Mouse (Mus musculus): ENCODE measurements around the gene Chil1. TPM values are rescaled to one million over a fixed set of nuclear protein-coding genes. Genes with fewer than 3 reads are reported as not detected.

Chil1 gene
- polyA plus RNA-seq, 1 experiment: 0.08 TPM

GRCm38 (mm10) chr1:134160404-134160803 is 21.6 kb upstream of the Chil1 start:
- H3K36me3 ChIP-seq (ENCODE audit: control insufficient read depth, insufficient read depth): no peaks in the 10 kb centered on the region
- H3K79me3 ChIP-seq (ENCODE audit: low read depth): no peaks in the 10 kb centered on the region
- peaks cover 7% of the 10 kb centered on the region for H3K27me3 ChIP-seq (ENCODE audit: control insufficient read depth, insufficient read depth, insufficient read length)
- H3ac ChIP-seq (ENCODE audit: control insufficient read depth, insufficient read length, low read depth): no peak overlapping the region
- no peak for TF ChIP-seq MYOD1 (IDR thresholded peaks at IDR 0.05; ENCODE audit: control insufficient read depth, insufficient read length, low read depth)
- no peak for TF ChIP-seq MAX (IDR thresholded peaks at IDR 0.05)
- no peak for TF ChIP-seq CTCF (IDR thresholded peaks at IDR 0.05; ENCODE audit: control insufficient read depth, insufficient read depth, insufficient read length)
- TF ChIP-seq MYOG (IDR thresholded peaks at IDR 0.05; ENCODE audit: control insufficient read depth, extremely low read depth, insufficient read length): no peak
- no peak for TF ChIP-seq USF1 (IDR thresholded peaks at IDR 0.05; ENCODE audit: low read depth)
- no peak for TF ChIP-seq CEBPB (IDR thresholded peaks at IDR 0.05; ENCODE audit: low read depth)
- H3K79me2 ChIP-seq (ENCODE audit: control insufficient read depth, insufficient read depth): no peaks in the 10 kb centered on the region
- no peak overlapping the region for H3K4me3 ChIP-seq (ENCODE audit: insufficient read depth, poor library complexity, severe bottlenecking)

DNA sequence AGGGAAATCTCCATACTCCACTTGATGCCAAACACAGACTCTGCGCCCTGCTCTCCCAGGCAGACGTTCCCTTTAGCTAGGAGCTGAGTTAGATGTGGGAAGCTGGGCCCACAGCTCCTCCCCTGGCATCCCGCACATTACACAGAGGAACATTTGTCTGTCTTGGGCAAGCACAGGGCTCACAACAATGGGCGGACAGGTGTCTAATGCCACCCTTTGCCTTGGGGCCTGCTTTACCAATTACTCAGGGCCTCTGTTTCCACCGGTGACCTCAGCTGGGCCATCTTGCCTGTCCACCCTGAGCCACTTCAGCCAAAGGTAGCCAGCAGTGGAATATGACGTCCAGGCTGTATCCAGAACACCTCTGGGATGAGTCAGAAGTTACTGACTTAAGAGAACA is 20.6 kb upstream of the Chil1 start:
- Histone ChIP-seq H3K79me2 (ENCODE audit: control insufficient read depth, insufficient read depth) (no peaks in the 10 kb centered on the region), H3K27me3 (ENCODE audit: control insufficient read depth, insufficient read depth, insufficient read length) (peaks cover 7% of the 10 kb centered on the region), H3ac (ENCODE audit: control insufficient read depth, insufficient read length, low read depth) (no peak overlapping the region), H3K79me3 (ENCODE audit: low read depth) (no peaks in the 10 kb centered on the region), H3K4me3 (ENCODE audit: insufficient read depth, poor library complexity, severe bottlenecking) (no peak overlapping the region), H3K36me3 (ENCODE audit: control insufficient read depth, insufficient read depth) (no peaks in the 10 kb centered on the region)
- no peak for TF ChIP-seq MYOG (IDR thresholded peaks at IDR 0.05; ENCODE audit: control insufficient read depth, extremely low read depth, insufficient read length)
- TF ChIP-seq USF1 (IDR thresholded peaks at IDR 0.05; ENCODE audit: low read depth): no peak
- TF ChIP-seq MAX (IDR thresholded peaks at IDR 0.05): no peak
- TF ChIP-seq CEBPB (IDR thresholded peaks at IDR 0.05; ENCODE audit: low read depth): no peak
- TF ChIP-seq FOSL1 (IDR thresholded peaks at IDR 0.05; ENCODE audit: insufficient read depth, low read length, poor library complexity, severe bottlenecking): no peak
- TF ChIP-seq CTCF (IDR thresholded peaks at IDR 0.05; ENCODE audit: control insufficient read depth, insufficient read depth, insufficient read length): no peak
- no peak for TF ChIP-seq MYOD1 (IDR thresholded peaks at IDR 0.05; ENCODE audit: control insufficient read depth, insufficient read length, low read depth)

GRCm38 (mm10) chr1:134162510-134163225 is 19.3 kb upstream of the Chil1 start:
- Histone ChIP-seq H3K79me2 (ENCODE audit: control insufficient read depth, insufficient read depth) (no peaks in the 10 kb centered on the region), H3K79me3 (ENCODE audit: low read depth) (no peaks in the 10 kb centered on the region), H3K36me3 (ENCODE audit: control insufficient read depth, insufficient read depth) (no peaks in the 10 kb centered on the region), H3ac (ENCODE audit: control insufficient read depth, insufficient read length, low read depth) (no peak overlapping the region), H3K4me3 (ENCODE audit: insufficient read depth, poor library complexity, severe bottlenecking) (no peak overlapping the region), H3K27me3 (ENCODE audit: control insufficient read depth, insufficient read depth, insufficient read length) (peaks cover 12% of the 10 kb centered on the region)
- no peak for TF ChIP-seq USF1 (IDR thresholded peaks at IDR 0.05; ENCODE audit: low read depth)
- TF ChIP-seq CTCF (IDR thresholded peaks at IDR 0.05; ENCODE audit: control insufficient read depth, insufficient read depth, insufficient read length): no peak
- TF ChIP-seq FOSL1 (IDR thresholded peaks at IDR 0.05; ENCODE audit: insufficient read depth, low read length, poor library complexity, severe bottlenecking): no peak
- TF ChIP-seq MAX (IDR thresholded peaks at IDR 0.05): no peak
- no peak for TF ChIP-seq MYOD1 (IDR thresholded peaks at IDR 0.05; ENCODE audit: control insufficient read depth, insufficient read length, low read depth)
- TF ChIP-seq MYOG (IDR thresholded peaks at IDR 0.05; ENCODE audit: control insufficient read depth, extremely low read depth, insufficient read length): no peak
- no peak for TF ChIP-seq CEBPB (IDR thresholded peaks at IDR 0.05; ENCODE audit: low read depth)

DNA sequence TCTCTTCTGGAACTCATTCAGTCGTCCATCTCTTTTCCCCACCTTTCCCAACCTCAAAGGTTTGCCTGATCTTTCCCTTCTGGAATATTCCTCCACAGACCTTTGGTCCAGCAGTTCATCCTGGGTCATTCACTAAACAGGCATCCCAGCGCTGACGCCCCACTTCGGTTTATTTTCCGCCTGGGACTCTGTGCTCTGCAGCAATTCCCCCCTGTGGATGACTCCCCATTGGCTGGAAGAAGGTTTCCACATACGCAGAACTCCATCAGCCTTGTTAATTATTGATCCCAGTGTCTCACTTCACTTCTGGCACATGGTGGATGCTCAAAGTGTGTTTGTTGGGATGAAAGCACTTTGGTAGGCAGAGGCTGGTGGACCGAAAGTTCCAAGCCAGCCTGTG is 18.5 kb upstream of the Chil1 start:
- no peak for TF ChIP-seq MYOG (IDR thresholded peaks at IDR 0.05; ENCODE audit: control insufficient read depth, extremely low read depth, insufficient read length)
- TF ChIP-seq MYOD1 (IDR thresholded peaks at IDR 0.05; ENCODE audit: control insufficient read depth, insufficient read length, low read depth): no peak
- TF ChIP-seq USF1 (IDR thresholded peaks at IDR 0.05; ENCODE audit: low read depth): no peak
- no peak for TF ChIP-seq FOSL1 (IDR thresholded peaks at IDR 0.05; ENCODE audit: insufficient read depth, low read length, poor library complexity, severe bottlenecking)
- TF ChIP-seq MAX (IDR thresholded peaks at IDR 0.05): no peak
- TF ChIP-seq CTCF (IDR thresholded peaks at IDR 0.05; ENCODE audit: control insufficient read depth, insufficient read depth, insufficient read length): no peak
- no peak for TF ChIP-seq CEBPB (IDR thresholded peaks at IDR 0.05; ENCODE audit: low read depth)
- no peak overlapping the region for H3K4me3 ChIP-seq (ENCODE audit: insufficient read depth, poor library complexity, severe bottlenecking)
- no peaks in the 10 kb centered on the region for H3K36me3 ChIP-seq (ENCODE audit: control insufficient read depth, insufficient read depth)
- H3K79me3 ChIP-seq (ENCODE audit: low read depth): no peaks in the 10 kb centered on the region
- H3K79me2 ChIP-seq (ENCODE audit: control insufficient read depth, insufficient read depth): no peaks in the 10 kb centered on the region
- H3ac ChIP-seq (ENCODE audit: control insufficient read depth, insufficient read length, low read depth): no peak overlapping the region
- peaks cover 20% of the 10 kb centered on the region for H3K27me3 ChIP-seq (ENCODE audit: control insufficient read depth, insufficient read depth, insufficient read length)

GRCm38 (mm10) chr1:134164454-134164853 is 17.5 kb upstream of the Chil1 start:
- TF ChIP-seq FOSL1 (IDR thresholded peaks at IDR 0.05; ENCODE audit: insufficient read depth, low read length, poor library complexity, severe bottlenecking): no peak
- no peak for TF ChIP-seq USF1 (IDR thresholded peaks at IDR 0.05; ENCODE audit: low read depth)
- TF ChIP-seq MYOG (IDR thresholded peaks at IDR 0.05; ENCODE audit: control insufficient read depth, extremely low read depth, insufficient read length): no peak
- no peak for TF ChIP-seq MYOD1 (IDR thresholded peaks at IDR 0.05; ENCODE audit: control insufficient read depth, insufficient read length, low read depth)
- TF ChIP-seq CEBPB (IDR thresholded peaks at IDR 0.05; ENCODE audit: low read depth): no peak
- TF ChIP-seq MAX (IDR thresholded peaks at IDR 0.05): no peak
- no peak for TF ChIP-seq CTCF (IDR thresholded peaks at IDR 0.05; ENCODE audit: control insufficient read depth, insufficient read depth, insufficient read length)
- no peak overlapping the region for H3ac ChIP-seq (ENCODE audit: control insufficient read depth, insufficient read length, low read depth)
- no peaks in the 10 kb centered on the region for H3K36me3 ChIP-seq (ENCODE audit: control insufficient read depth, insufficient read depth)

More at GRCm38 (mm10) chr1:134164454-134164853, 17.5 kb upstream of the Chil1 start:
- H3K4me3 ChIP-seq (ENCODE audit: insufficient read depth, poor library complexity, severe bottlenecking): no peak overlapping the region
- no peaks in the 10 kb centered on the region for H3K79me2 ChIP-seq (ENCODE audit: control insufficient read depth, insufficient read depth)
- no peaks in the 10 kb centered on the region for H3K79me3 ChIP-seq (ENCODE audit: low read depth)
- H3K27me3 ChIP-seq (ENCODE audit: control insufficient read depth, insufficient read depth, insufficient read length): peaks cover 27% of the 10 kb centered on the region
